Mouse (Mus musculus): ENCODE measurements around the gene Man1b1. TPM values are rescaled to one million over a fixed set of nuclear protein-coding genes. Genes with fewer than 3 reads are reported as not detected.

The Man1b1 gene
- 44.3 and 50.3 TPM in 2 replicates for polyA plus RNA-seq (2015; fragmentation: Nextera tagmentation; extraction: Ambion mirVana)

DNA sequence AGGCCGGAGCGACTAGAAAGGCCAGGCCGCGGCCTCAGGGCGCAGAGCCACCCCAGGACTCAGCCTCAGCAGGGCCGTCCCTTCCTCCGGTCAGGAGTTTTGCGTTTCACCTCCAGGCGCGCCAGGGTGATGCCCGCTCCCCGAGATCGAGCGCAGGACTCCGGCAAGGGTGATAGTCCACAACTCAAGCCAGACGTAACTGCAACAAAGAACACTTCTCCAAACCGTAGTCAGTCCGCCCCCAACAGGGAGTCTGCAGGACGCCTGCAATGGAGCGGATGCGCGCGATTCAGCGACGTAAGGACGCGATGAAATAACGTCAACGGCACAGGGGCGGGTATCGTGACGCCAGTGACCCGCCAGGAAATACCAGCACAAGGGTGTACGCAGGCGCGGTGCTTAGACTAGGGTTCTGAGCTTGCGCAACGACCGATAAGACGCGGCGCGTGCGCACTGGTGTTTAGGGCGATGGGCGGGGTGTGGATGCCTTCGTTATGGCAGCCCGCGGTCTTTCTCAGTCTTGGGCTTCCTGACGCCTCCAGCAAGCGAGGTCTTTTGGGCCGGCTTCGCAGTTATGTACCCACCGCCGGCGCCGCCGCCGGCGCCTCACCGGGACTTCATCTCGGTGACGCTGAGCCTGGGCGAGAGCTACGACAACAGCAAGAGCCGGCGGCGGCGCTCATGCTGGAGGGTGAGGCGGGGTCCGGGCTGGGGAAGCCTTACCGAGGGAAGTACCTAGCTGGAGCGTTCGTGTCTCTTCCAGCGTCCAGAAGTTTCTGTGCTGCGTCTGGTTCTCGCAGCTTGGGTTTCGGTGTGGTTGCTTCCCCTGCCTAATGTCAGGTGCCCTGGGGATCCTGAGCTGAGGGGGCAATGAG is at the start of gene Man1b1:
Gene Man1b1, plus strand, starts transcription at position 53 of the 875 bp plus-strand sequence.
- Histone ChIP-seq H3K4me1 (peaks cover 33% of the 10 kb centered on the region), H3K4me3 (peak within 1 kb of the TSS; percentile 68), H3K4me2 (peak within 1 kb of the TSS; percentile 85), H3K27ac (peak within 1 kb of the TSS; percentile 80), H3K36me3 (replicated peaks) (peaks cover 32% of the 10 kb centered on the region; the same call in 1 of the 2 replicates), H3K9me3 (no peaks in the 10 kb centered on the region), H3K9ac (peak within 1 kb of the TSS; percentile 74), H3K27me3 (replicated peaks) (no peaks in the 10 kb centered on the region)
- under 1% methylated on average over 78 of the region's 78 CpGs for WGBS
- ATAC-seq (replicated peaks): peak; percentile 98

DNA sequence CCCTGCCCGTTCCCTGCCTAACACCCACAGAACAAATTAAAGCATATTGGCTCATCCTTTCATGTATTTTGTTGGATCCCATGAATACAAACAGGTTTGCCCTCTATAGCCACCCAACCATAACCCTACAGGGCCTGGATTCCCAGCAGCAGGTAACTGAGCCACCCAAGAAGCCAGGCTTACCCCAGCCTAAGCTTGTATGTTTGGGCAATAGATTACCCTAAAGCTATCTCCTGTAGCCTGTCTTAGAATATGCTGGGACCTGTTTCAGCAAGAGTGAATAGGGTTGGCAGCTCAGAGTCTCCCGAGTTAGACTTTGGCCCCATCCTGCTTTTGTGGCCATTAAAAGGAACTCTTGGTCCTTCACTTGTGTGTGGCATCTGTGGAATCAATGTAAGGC is 46.6 kb upstream of the Man1b1 start:
- ATAC-seq (replicated peaks): no peak
- Histone ChIP-seq H3K27me3 (replicated peaks) (peaks cover 28% of the 10 kb centered on the region), H3K36me3 (replicated peaks) (peaks cover 32% of the 10 kb centered on the region), H3K9me3 (no peaks in the 10 kb centered on the region), H3K4me2 (no peak overlapping the region), H3K27ac (no peak overlapping the region), H3K4me3 (no peak overlapping the region), H3K9ac (no peak overlapping the region), H3K4me1 (peaks cover 16% of the 10 kb centered on the region)
- WGBS: 95% methylated on average over 2 of the region's 2 CpGs

DNA sequence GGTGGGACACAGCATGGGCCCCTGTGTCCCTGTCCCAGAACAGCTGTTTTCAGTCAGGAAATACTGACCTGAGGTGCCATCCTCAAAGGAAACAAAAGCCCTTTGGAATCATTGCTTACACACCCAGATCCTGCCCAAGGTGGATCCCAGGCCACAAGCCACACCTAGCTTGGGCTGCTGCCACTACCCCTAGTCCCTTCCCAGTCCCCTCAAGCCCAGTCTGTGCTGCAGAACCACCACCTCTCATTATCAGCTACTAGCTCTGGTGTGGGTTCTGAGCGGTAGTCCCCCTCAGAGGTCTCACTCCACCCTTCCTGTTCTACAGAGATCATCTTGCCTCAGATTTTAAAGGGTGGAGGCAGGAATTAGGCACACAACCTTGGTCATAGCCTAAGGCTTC is 45.8 kb upstream of the Man1b1 start:
- Histone ChIP-seq H3K27me3 (replicated peaks) (peaks cover 36% of the 10 kb centered on the region), H3K27ac (no peak overlapping the region), H3K9ac (no peak overlapping the region), H3K4me2 (no peak overlapping the region), H3K9me3 (no peaks in the 10 kb centered on the region), H3K36me3 (replicated peaks) (peaks cover 32% of the 10 kb centered on the region), H3K4me1 (peaks cover 23% of the 10 kb centered on the region), H3K4me3 (no peak overlapping the region)
- ATAC-seq (replicated peaks): no peak
- WGBS: 84% methylated on average over 1 of the region's 1 CpGs

DNA sequence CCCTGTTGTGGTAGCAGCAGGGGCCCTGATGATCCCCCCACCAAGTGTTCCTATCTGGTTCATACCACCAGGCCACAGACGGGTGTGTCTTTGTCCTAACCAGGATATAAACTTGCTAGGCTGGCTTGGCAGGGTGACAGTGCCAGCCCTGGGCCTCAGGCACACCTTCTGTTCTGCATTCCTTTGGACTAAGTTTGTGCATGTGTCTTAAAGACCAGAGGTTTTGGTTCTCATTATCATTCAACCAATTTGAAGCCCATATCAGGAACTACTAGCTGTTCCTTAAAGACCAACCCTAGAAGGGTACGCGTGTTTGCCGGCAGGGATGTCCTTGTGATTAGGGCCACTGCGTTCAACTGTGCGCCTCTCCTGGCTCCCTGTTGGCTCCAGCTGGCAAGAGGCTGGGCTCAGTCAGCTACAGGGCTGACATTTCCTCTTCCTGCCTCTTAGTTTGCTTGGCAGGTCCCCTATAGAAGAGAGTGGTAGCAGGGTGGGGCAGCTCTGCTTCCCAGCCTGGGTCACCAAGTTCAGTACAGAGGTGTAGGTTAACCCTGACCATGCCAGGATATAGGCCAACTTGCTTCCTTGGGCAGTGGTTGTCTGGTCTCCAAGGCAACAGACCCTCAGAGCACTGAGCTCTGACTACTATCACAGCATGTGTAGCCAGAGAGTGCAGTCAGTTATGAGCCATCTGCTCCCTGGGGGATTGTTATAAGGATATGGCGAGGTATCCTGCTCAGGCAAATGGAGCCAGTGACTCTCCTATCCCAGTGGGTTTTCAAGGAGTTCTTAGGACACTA is 45.1 kb upstream of the Man1b1 start:
- Histone ChIP-seq H3K27ac (no peak overlapping the region), H3K36me3 (replicated peaks) (peaks cover 29% of the 10 kb centered on the region), H3K4me2 (no peak overlapping the region), H3K4me3 (no peak overlapping the region), H3K4me1 (peaks cover 27% of the 10 kb centered on the region), H3K9me3 (no peaks in the 10 kb centered on the region), H3K9ac (no peak overlapping the region), H3K27me3 (replicated peaks) (peaks cover 43% of the 10 kb centered on the region)
- ATAC-seq (replicated peaks): no peak; the same call in 1 of the 2 replicates
- 52% methylated on average over 7 of the region's 7 CpGs for WGBS

DNA sequence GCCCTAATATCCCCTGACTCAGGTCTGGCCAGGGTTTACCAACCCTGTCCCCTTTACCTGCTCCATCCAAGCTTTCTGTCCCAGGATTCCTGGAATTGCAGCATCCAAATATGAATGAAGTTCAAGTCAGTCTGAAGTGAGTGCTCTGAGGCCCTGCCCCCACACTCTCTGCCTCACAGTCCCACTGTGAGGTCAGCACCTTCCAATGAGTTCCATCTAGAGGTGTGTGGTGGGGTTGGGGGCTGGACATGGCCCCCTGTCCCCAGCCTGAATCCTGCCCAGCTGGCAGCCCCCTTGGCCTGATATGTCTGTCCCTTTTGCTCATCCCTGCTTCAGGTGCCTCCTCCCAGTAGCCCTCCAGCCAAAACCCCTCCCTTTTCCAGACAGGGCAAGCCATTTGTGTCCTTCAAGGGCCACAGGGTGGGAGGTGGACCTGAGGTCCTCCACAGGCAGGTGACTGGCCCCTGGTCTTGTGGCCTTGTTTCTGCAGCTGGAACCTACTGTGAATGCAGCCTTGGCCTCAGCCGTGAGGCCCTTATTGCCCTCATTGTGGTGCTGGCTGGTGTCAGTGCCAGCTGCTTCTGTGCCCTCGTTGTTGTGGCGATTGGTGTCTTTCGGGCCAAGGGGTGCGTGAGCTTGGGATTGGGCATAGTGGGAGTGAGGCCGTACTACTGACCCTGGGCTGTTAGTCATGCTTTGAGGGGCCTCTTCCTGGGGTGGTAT is 44.0 kb upstream of the Man1b1 start, which contains the start of gene Tmem210:
Gene Tmem210, plus strand, starts transcription at position 219 of the 723 bp plus-strand sequence.
- no peak within 1 kb of the TSS for H3K4me2 ChIP-seq
- peaks cover 35% of the 10 kb centered on the region for H3K4me1 ChIP-seq
- H3K9ac ChIP-seq: no peak within 1 kb of the TSS
- H3K36me3 ChIP-seq (replicated peaks): peaks cover 20% of the 10 kb centered on the region
- H3K27ac ChIP-seq: no peak within 1 kb of the TSS
- no peak for ATAC-seq (replicated peaks)
- WGBS: 81% methylated on average over 6 of the region's 6 CpGs
- peaks cover 54% of the 10 kb centered on the region for H3K27me3 ChIP-seq (replicated peaks)
- H3K4me3 ChIP-seq: no peak within 1 kb of the TSS
- H3K9me3 ChIP-seq: no peaks in the 10 kb centered on the region

DNA sequence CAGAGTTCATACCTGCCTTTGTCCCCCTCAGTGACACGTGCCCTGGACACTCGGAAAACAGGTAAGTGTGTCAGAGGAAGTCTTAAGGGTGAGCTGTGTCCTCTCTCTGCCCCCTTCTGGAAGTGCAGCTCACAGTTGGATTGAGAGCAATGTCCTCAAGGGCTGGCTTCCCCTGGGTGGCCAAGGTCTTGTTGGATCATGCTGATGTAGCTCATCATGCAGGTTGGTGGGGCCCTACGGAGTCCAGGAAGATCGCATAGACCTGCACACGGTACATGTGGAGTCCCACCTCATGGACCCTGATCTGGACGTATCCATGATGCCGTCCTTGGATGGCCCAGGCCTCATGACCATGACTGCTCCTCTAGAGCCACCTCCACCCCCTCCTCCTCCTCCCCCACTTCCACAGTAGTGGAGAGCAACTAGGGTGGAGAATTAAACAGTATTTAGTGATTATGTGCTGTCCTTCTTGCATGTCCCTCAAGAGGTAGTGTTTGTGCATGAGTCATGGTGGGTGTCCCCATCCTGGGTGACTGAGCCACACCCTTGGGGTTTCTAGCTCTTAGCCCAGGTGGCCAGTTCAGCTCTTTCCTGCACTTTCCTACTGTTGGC is 43.3 kb upstream of the Man1b1 start:
- Histone ChIP-seq H3K27me3 (replicated peaks) (peaks cover 61% of the 10 kb centered on the region), H3K4me1 (peaks cover 35% of the 10 kb centered on the region), H3K4me2 (no peak overlapping the region), H3K27ac (no peak overlapping the region), H3K9ac (no peak overlapping the region), H3K4me3 (no peak overlapping the region), H3K9me3 (no peaks in the 10 kb centered on the region), H3K36me3 (replicated peaks) (peaks cover 17% of the 10 kb centered on the region; the same call in 1 of the 2 replicates)
- 87% methylated on average over 7 of the region's 7 CpGs for WGBS
- ATAC-seq (replicated peaks): no peak

DNA sequence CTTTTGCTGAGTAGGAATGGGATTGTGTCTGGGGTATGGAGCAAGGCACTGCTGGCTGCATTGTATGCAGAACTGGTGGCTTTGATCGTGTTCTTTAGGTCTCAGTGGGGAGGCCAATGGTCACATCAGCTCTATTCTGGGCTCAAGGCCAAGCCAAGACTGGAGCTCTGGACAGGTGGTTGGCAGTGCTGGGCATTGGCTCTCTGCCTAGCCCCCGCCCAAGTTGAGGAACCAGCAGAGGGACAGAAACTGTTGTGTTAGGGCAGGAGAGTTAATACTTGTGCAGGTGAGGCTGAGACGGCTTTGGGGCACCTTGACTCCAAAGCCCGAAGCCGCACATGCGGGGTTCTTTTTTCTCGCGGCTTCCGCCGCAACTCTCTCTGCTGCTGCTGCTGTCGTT is 42.5 kb upstream of the Man1b1 start, which contains the start of gene Lrrc26:
Gene Lrrc26, plus strand, starts transcription at position 265 of the 400 bp plus-strand sequence.
- Histone ChIP-seq H3K4me2 (peak within 1 kb of the TSS; percentile 53), H3K27me3 (replicated peaks) (peaks cover 69% of the 10 kb centered on the region), H3K27ac (no peak within 1 kb of the TSS), H3K4me1 (peaks cover 35% of the 10 kb centered on the region), H3K9ac (peak within 1 kb of the TSS; percentile 20), H3K36me3 (replicated peaks) (peaks cover 17% of the 10 kb centered on the region; the same call in 1 of the 2 replicates), H3K4me3 (peak within 1 kb of the TSS; percentile 27), H3K9me3 (no peaks in the 10 kb centered on the region)
- 7% methylated on average over 11 of the region's 11 CpGs for WGBS
- no peak for ATAC-seq (replicated peaks)

DNA sequence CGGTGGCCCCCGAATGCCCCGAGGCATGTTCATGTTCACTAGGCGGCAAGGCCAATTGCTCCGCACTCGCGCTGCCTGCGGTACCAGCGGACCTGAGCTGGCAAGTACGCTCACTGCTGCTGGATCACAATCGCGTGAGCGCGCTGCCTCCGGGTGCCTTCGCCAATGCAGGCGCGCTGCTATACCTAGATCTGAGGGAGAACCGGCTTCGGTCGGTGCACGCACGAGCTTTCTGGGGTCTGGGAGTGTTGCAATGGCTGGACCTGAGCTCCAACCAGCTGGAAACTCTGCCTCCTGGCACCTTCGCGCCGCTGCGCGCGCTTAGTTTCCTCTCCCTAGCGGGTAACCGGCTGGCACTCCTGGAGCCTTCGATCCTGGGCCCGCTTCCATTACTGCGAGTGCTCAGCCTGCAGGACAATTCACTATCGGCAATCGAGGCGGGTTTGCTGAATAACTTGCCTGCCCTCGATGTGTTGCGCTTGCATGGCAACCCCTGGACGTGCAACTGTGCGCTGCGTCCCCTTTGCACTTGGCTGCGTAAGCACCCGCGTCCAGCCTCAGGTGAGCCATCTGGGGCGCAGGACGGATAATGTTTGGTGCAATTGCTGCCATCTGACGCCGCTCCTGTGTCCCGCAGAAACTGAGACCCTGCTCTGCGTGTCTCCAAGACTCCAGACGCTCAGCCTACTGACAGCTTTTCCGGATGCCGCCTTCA is 41.9 kb upstream of the Man1b1 start:
- no peaks in the 10 kb centered on the region for H3K9me3 ChIP-seq
- peaks cover 11% of the 10 kb centered on the region; the same call in 1 of the 2 replicates for H3K36me3 ChIP-seq (replicated peaks)
- H3K27ac ChIP-seq: no peak overlapping the region
- ATAC-seq (replicated peaks): peak; percentile 56; the same call in 1 of the 2 replicates
- peak overlapping the region; percentile 53 for H3K4me2 ChIP-seq
- peaks cover 74% of the 10 kb centered on the region for H3K27me3 ChIP-seq (replicated peaks)
- 2% methylated on average over 54 of the region's 54 CpGs for WGBS
- peaks cover 35% of the 10 kb centered on the region for H3K4me1 ChIP-seq
- peak overlapping the region; percentile 27 for H3K4me3 ChIP-seq
- H3K9ac ChIP-seq: peak overlapping the region; percentile 20

DNA sequence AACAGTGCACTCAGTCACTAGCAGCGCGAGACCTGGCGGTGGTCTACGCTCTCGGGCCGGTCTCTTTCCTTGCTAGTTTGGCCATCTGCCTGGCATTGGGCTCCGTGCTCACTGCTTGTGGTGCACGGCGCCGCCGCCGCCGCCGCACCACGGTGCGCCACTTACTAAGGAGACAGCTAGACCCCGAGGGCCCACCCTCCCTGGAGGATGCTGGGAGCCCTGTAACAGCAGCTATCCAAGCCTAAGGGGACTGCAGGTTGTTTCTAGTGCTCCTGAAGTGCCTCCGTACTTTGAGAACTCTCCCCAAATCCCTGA is 41.4 kb upstream of the Man1b1 start:
- Histone ChIP-seq H3K4me3 (peak overlapping the region; percentile 27), H3K9ac (peak overlapping the region; percentile 16; the same call in 1 of the 2 replicates), H3K27ac (no peak overlapping the region), H3K27me3 (replicated peaks) (peaks cover 79% of the 10 kb centered on the region), H3K4me1 (peaks cover 35% of the 10 kb centered on the region), H3K4me2 (peak overlapping the region; percentile 53), H3K36me3 (replicated peaks) (peaks cover 10% of the 10 kb centered on the region; the same call in 1 of the 2 replicates), H3K9me3 (no peaks in the 10 kb centered on the region)
- no peak for ATAC-seq (replicated peaks)
- under 1% methylated on average over 18 of the region's 18 CpGs for WGBS

DNA sequence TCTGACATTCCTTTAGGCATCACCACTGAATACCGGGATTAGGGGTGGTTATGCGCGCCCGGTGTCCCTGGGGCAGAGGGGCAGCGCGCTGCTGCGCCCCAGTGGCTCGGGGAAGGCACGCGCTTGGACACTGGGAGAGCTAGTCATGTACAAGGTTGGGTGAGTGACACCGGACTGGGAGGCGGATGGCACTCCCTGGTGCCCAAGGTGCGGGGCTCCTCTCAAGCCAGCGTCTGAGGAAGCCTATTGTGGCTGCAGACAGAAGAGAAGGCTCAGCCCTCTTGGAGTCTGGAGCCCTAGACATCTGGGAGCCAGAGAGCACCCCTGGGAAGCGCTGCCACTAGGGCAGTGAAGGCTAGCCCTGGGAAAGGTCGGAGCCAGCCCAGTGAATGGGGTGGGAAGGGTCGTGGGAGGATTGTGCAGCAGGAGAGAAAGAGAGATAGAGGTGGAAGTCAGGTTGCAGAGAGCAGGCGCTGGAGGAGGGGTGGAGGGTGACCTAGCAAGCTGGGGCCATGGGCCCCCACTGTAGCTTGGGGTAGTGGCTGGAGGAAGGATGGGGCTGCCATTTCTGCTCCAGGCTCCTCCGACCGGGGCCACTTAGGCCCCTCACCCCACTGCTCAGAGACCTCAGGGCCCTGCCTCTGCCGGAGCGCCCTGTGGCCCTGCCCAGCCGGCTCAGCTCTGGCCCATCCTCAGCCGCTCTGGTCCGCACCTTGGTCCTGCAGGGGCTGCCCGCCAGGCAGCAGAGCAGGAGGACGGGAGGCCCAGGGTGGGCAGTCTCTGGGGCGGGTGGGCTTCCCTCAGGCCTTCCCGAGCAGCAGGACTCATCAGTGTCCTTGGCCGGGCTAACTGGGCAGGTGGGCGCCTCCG is 40.7 kb upstream of the Man1b1 start:
- H3K4me1 ChIP-seq: peaks cover 35% of the 10 kb centered on the region
- WGBS: 6% methylated on average over 32 of the region's 32 CpGs
- peak overlapping the region; percentile 53 for H3K4me2 ChIP-seq
- H3K27me3 ChIP-seq (replicated peaks): peaks cover 81% of the 10 kb centered on the region
- H3K9me3 ChIP-seq: no peaks in the 10 kb centered on the region
- peaks cover 13% of the 10 kb centered on the region; the same call in 1 of the 2 replicates for H3K36me3 ChIP-seq (replicated peaks)
- no peak overlapping the region for H3K27ac ChIP-seq
- ATAC-seq (replicated peaks): peak; percentile 10
- H3K4me3 ChIP-seq: peak overlapping the region; percentile 27
- peak overlapping the region; percentile 16; the same call in 1 of the 2 replicates for H3K9ac ChIP-seq
